Mouse (Mus musculus) heart, postnatal 0 days (tissue): ENCODE results near the gene Ninl.

ENCODE experiments used
- CTCF ChIP-seq: IDR thresholded peaks from 2 replicates; pipeline ENCODE4 v1.5.1; 2016; ENCODE audit warnings: antibody characterized with exemption, control low read depth, low read depth
- EP300 ChIP-seq: IDR thresholded peaks from 2 replicates; pipeline ENCODE4 v1.6.1; 2016; ENCODE audit warnings: antibody characterized with exemption, low read depth

GRCm38 (mm10) chr2:151039232-151039695 is at the start of gene Ninl, which contains the start of gene Nanp:
- TF ChIP-seq CTCF: no peak
- no peak for TF ChIP-seq EP300
